Mouse (Mus musculus): Measurements from ENCODE around the gene Ciita. TPM values are rescaled to one million over a fixed set of nuclear protein-coding genes. Genes with fewer than 3 reads are reported as not detected.

The Ciita gene
- not detected in 2 replicates for polyA plus RNA-seq (2011; ENCODE audit: insufficient read depth, insufficient read length, low read depth, missing spikeins)

DNA sequence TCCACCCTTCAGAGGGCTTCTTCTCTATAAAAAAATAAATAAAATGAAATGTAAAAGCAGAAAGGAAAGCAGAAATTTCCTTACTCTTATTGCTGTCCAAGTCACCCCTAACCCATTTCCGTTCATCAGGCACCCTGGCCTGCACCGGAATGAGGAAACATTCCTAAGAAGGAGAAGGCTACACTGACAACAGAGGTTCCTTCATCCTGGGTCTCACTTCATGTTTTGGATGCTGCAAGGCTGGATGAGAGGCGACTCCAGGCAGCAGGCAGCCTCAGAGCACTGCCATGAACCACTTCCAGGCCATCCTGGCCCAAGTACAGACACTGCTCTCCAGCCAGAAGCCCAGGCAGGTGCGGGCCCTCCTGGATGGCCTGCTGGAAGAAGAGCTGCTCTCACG, at the start of gene Ciita:
Gene Ciita, plus strand, starts transcription at position 203 of the 400 bp plus-strand sequence.
- H3K4me3 ChIP-seq (ENCODE audit: low read depth, low read length) = no peak within 1 kb of the TSS
- H3K27me3 ChIP-seq (ENCODE audit: control insufficient read depth, insufficient read depth, low read length, poor library complexity, severe bottlenecking) = no peaks in the 10 kb centered on the region
- no peak for TF ChIP-seq POLR2A (IDR thresholded peaks at IDR 0.05; ENCODE audit: insufficient read depth, low read length)
- TF ChIP-seq EP300 (IDR thresholded peaks at IDR 0.05; ENCODE audit: insufficient read depth, low read depth, low read length) = no peak
- no peak for TF ChIP-seq CTCF (IDR thresholded peaks at IDR 0.05; ENCODE audit: low read depth, low read length)

DNA sequence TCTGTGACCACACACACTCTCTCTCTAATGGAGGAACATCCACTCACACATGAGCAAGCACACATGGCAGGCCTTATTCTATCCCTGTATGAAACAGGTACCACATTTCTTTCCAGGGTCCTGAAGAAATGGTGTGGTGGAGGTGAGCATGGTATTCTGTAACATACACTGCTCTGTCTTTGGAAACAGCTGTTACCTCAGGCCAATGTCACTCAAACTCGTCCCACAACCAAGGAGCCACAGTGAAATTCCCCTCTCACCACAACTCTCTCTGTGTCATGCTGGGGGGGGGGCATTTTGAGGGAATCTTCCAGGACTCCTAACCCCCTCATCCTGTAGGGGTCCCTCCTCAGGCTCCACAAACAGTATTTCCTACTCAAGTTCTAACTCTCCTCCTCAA, 47.9 kb upstream of the Ciita start:
- Histone ChIP-seq H3K4me3 (ENCODE audit: low read depth, low read length) (no peak overlapping the region), H3K4me1 (ENCODE audit: control insufficient read depth, insufficient read depth, low read length) (no peaks in the 10 kb centered on the region), H3K9ac (ENCODE audit: low read depth, poor library complexity, severe bottlenecking) (no peak overlapping the region), H3K36me3 (ENCODE audit: control insufficient read depth, insufficient read depth, low read length, poor library complexity, severe bottlenecking) (no peaks in the 10 kb centered on the region), H3K27me3 (ENCODE audit: control insufficient read depth, insufficient read depth, low read length, poor library complexity, severe bottlenecking) (no peaks in the 10 kb centered on the region), H3K9me3 (replicated peaks; ENCODE audit: control insufficient read depth, insufficient read depth, low read length, poor library complexity, severe bottlenecking) (no peaks in the 10 kb centered on the region), H3K27ac (ENCODE audit: insufficient read depth, low read length) (no peak overlapping the region)
- no peak for TF ChIP-seq EP300 (IDR thresholded peaks at IDR 0.05; ENCODE audit: insufficient read depth, low read depth, low read length)
- TF ChIP-seq POLR2A (IDR thresholded peaks at IDR 0.05; ENCODE audit: insufficient read depth, low read length) = no peak
- no peak for TF ChIP-seq CTCF (IDR thresholded peaks at IDR 0.05; ENCODE audit: low read depth, low read length)

More for the DNA sequence above, at the start of gene Ciita:
- H3K4me1 ChIP-seq (ENCODE audit: control insufficient read depth, insufficient read depth, low read length) = peaks cover 2% of the 10 kb centered on the region
- no peak within 1 kb of the TSS for H3K27ac ChIP-seq (ENCODE audit: insufficient read depth, low read length)
- no peaks in the 10 kb centered on the region for H3K9me3 ChIP-seq (replicated peaks; ENCODE audit: control insufficient read depth, insufficient read depth, low read length, poor library complexity, severe bottlenecking)
- no peak within 1 kb of the TSS for H3K9ac ChIP-seq (ENCODE audit: low read depth, poor library complexity, severe bottlenecking)
- no peaks in the 10 kb centered on the region for H3K36me3 ChIP-seq (ENCODE audit: control insufficient read depth, insufficient read depth, low read length, poor library complexity, severe bottlenecking)

DNA sequence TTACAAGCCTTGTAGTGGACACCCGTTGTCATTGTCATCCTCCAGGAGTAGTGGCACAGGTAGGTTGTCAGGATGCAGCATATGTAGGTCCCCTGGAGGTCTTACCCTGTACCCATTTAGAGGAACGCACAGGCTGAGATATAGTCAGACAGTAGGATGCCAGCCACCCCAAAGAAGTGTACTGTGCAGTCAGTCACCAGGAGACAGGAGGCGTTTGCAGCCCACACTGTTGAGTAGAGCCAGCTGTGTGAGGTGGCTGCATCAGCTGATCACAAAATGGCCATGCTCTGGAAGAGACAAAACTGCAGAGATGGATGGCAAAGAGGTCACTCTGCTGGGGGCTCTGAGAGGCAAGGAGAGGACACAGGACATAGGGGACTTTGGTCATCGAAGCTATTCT, 47.5 kb upstream of the Ciita start:
- no peak for TF ChIP-seq CTCF (IDR thresholded peaks at IDR 0.05; ENCODE audit: low read depth, low read length)
- no peaks in the 10 kb centered on the region for H3K36me3 ChIP-seq (ENCODE audit: control insufficient read depth, insufficient read depth, low read length, poor library complexity, severe bottlenecking)
- H3K4me3 ChIP-seq (ENCODE audit: low read depth, low read length) = no peak overlapping the region
- no peaks in the 10 kb centered on the region for H3K9me3 ChIP-seq (replicated peaks; ENCODE audit: control insufficient read depth, insufficient read depth, low read length, poor library complexity, severe bottlenecking)
- H3K9ac ChIP-seq (ENCODE audit: low read depth, poor library complexity, severe bottlenecking) = no peak overlapping the region
- H3K4me1 ChIP-seq (ENCODE audit: control insufficient read depth, insufficient read depth, low read length) = no peaks in the 10 kb centered on the region
- no peak overlapping the region for H3K27ac ChIP-seq (ENCODE audit: insufficient read depth, low read length)
- H3K27me3 ChIP-seq (ENCODE audit: control insufficient read depth, insufficient read depth, low read length, poor library complexity, severe bottlenecking) = no peaks in the 10 kb centered on the region

DNA sequence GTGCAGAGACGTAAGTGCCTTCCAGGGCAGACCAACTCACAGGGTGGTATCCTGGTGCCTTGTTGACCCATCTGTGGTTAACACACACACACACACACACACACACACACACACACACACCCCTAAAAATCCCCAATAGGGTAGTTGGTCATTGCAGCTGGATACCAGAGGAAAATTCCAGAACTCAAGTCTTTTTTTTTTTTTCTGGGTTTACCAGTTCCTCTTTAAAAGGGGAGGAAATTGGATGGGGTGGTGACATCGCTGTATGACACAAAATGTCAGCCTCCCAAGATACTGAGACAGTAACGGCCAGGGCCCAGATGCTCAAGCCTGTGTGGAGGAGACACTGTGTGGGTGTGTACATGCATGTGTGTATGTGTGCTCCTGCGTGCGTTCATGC, 46.5 kb upstream of the Ciita start:
- Histone ChIP-seq H3K9ac (ENCODE audit: low read depth, poor library complexity, severe bottlenecking) (no peak overlapping the region), H3K36me3 (ENCODE audit: control insufficient read depth, insufficient read depth, low read length, poor library complexity, severe bottlenecking) (no peaks in the 10 kb centered on the region), H3K9me3 (replicated peaks; ENCODE audit: control insufficient read depth, insufficient read depth, low read length, poor library complexity, severe bottlenecking) (no peaks in the 10 kb centered on the region), H3K27ac (ENCODE audit: insufficient read depth, low read length) (no peak overlapping the region), H3K4me1 (ENCODE audit: control insufficient read depth, insufficient read depth, low read length) (no peaks in the 10 kb centered on the region), H3K4me3 (ENCODE audit: low read depth, low read length) (no peak overlapping the region), H3K27me3 (ENCODE audit: control insufficient read depth, insufficient read depth, low read length, poor library complexity, severe bottlenecking) (no peaks in the 10 kb centered on the region)
- no peak for TF ChIP-seq EP300 (IDR thresholded peaks at IDR 0.05; ENCODE audit: insufficient read depth, low read depth, low read length)
- TF ChIP-seq CTCF (IDR thresholded peaks at IDR 0.05; ENCODE audit: low read depth, low read length) = no peak
- no peak for TF ChIP-seq POLR2A (IDR thresholded peaks at IDR 0.05; ENCODE audit: insufficient read depth, low read length)

DNA sequence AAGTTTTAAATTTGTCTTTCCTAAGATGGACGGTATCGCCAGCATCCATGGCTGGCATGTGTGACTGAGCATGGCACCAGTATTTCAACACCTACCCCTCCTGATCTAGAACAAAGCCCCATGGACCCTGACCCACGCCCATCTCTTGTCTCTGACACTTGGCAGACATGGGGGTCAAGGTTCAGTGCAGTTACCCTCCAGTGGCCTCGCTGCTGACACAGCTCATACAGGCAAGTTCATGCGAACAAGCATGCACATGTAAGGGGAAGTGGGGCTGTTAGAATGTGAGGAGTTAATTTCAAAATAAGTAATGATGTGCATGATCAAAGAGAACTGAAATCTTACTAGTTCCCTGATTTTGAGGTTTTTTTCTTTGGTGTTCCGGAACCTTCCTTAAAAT, 43.7 kb upstream of the Ciita start:
- Histone ChIP-seq H3K4me3 (ENCODE audit: low read depth, low read length) (no peak overlapping the region), H3K4me1 (ENCODE audit: control insufficient read depth, insufficient read depth, low read length) (no peaks in the 10 kb centered on the region), H3K27ac (ENCODE audit: insufficient read depth, low read length) (no peak overlapping the region), H3K27me3 (ENCODE audit: control insufficient read depth, insufficient read depth, low read length, poor library complexity, severe bottlenecking) (no peaks in the 10 kb centered on the region), H3K9me3 (replicated peaks; ENCODE audit: control insufficient read depth, insufficient read depth, low read length, poor library complexity, severe bottlenecking) (no peaks in the 10 kb centered on the region), H3K36me3 (ENCODE audit: control insufficient read depth, insufficient read depth, low read length, poor library complexity, severe bottlenecking) (no peaks in the 10 kb centered on the region), H3K9ac (ENCODE audit: low read depth, poor library complexity, severe bottlenecking) (no peak overlapping the region)
- TF ChIP-seq EP300 (IDR thresholded peaks at IDR 0.05; ENCODE audit: insufficient read depth, low read depth, low read length) (no peak), POLR2A (IDR thresholded peaks at IDR 0.05; ENCODE audit: insufficient read depth, low read length) (no peak), CTCF (IDR thresholded peaks at IDR 0.05; ENCODE audit: low read depth, low read length) (no peak)

DNA sequence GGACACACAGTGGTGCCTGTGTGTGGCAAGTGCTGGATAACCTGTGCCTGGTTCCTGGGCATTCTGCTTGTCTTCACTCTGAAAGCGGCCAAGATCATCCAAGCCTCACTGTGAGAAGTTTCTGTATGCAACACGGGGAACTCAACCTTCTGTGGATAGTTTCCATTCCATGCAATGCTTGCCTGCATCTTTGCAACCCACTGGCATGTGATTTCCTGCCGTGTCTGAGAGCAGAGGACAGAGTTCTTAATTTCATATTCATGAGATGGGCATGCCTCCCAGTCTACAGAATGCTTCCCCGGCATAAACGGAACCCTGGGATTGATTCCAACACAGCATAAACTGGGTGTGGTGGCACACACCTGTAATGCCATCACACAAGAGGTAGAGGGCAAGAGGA, 41.8 kb upstream of the Ciita start:
- TF ChIP-seq EP300 (IDR thresholded peaks at IDR 0.05; ENCODE audit: insufficient read depth, low read depth, low read length) = no peak
- TF ChIP-seq CTCF (IDR thresholded peaks at IDR 0.05; ENCODE audit: low read depth, low read length) = no peak
- no peak for TF ChIP-seq POLR2A (IDR thresholded peaks at IDR 0.05; ENCODE audit: insufficient read depth, low read length)
- H3K9ac ChIP-seq (ENCODE audit: low read depth, poor library complexity, severe bottlenecking) = no peak overlapping the region
- H3K27ac ChIP-seq (ENCODE audit: insufficient read depth, low read length) = no peak overlapping the region
- no peaks in the 10 kb centered on the region for H3K27me3 ChIP-seq (ENCODE audit: control insufficient read depth, insufficient read depth, low read length, poor library complexity, severe bottlenecking)
- no peaks in the 10 kb centered on the region for H3K36me3 ChIP-seq (ENCODE audit: control insufficient read depth, insufficient read depth, low read length, poor library complexity, severe bottlenecking)
- H3K9me3 ChIP-seq (replicated peaks; ENCODE audit: control insufficient read depth, insufficient read depth, low read length, poor library complexity, severe bottlenecking) = no peaks in the 10 kb centered on the region
- no peaks in the 10 kb centered on the region for H3K4me1 ChIP-seq (ENCODE audit: control insufficient read depth, insufficient read depth, low read length)
- no peak overlapping the region for H3K4me3 ChIP-seq (ENCODE audit: low read depth, low read length)

All from ES-Bruce4 (cell line).